Mouse (Mus musculus) limb, embryonic 14.5 days (tissue): ENCODE data around the gene Fgfr2. TPM values are rescaled to one million over a fixed set of nuclear protein-coding genes. Genes with fewer than 3 reads are reported as not detected.

Source experiments
- ATAC-seq: fragments of 200-750 bp; cut with Nextera tagmentation; 2 replicates; pipeline ENCODE4 v1.8.0; 2017; ENCODE audit warnings: low read depth, moderate number of reproducible peaks, moderate TSS enrichment; ENCODE audit not compliant: low FRiP score
- DNase-seq: peaks from one replicate; pipeline ENCODE4 v3.0.0-alpha.2; 2015; ENCODE audit warnings: low spot score
- H3K27ac ChIP-seq: fragments of 300-500 bp; sonication (generic); replicated peaks from 2 replicates; pipeline ENCODE4 v1.5.1; 2014; ENCODE audit warnings: low read depth, mild to moderate bottlenecking, low read length, moderate library complexity, mixed read lengths
- H3K27me3 ChIP-seq: fragments of 300-500 bp; sonication (generic); 2 replicates; pipeline ENCODE4 v1.6.1; 2014; ENCODE audit warnings: low read length, mixed read lengths; ENCODE audit not compliant: control insufficient read depth, insufficient read depth
- H3K36me3 ChIP-seq: fragments of 300-500 bp; sonication (generic); 2 replicates; pipeline ENCODE4 v1.6.1; 2014; ENCODE audit warnings: mild to moderate bottlenecking, low read length, moderate library complexity, mixed read lengths; ENCODE audit not compliant: control insufficient read depth, insufficient read depth
- H3K4me1 ChIP-seq: fragments of 300-500 bp; sonication (generic); 2 replicates; pipeline ENCODE4 v1.6.1; 2014; ENCODE audit warnings: antibody characterized with exemption, low read length, mixed read lengths; ENCODE audit not compliant: control insufficient read depth, insufficient read depth
- H3K4me2 ChIP-seq: fragments of 300-500 bp; sonication (generic); replicated peaks from 2 replicates; pipeline ENCODE4 v1.6.1; 2014; ENCODE audit warnings: low read depth, mild to moderate bottlenecking, low read length, moderate library complexity; ENCODE audit not compliant: severe bottlenecking
- H3K4me3 ChIP-seq: fragments of 300-500 bp; sonication (generic); replicated peaks from 2 replicates; pipeline ENCODE4 v1.5.1; 2014; ENCODE audit warnings: low read length
- H3K9ac ChIP-seq: fragments of 300-500 bp; sonication (generic); 2 replicates; pipeline ENCODE4 v1.6.1; 2014; ENCODE audit warnings: mild to moderate bottlenecking, low read depth, low read length, moderate library complexity; ENCODE audit not compliant: severe bottlenecking
- H3K9me3 ChIP-seq: fragments of 300-500 bp; sonication (generic); 2 replicates; pipeline ENCODE4 v1.6.1; 2016; ENCODE audit warnings: low read length; ENCODE audit not compliant: control insufficient read depth
- POLR2A ChIP-seq: fragments of 200-500 bp; IDR thresholded peaks from 2 replicates; pipeline ENCODE4 v1.8.0; 2012; ENCODE audit warnings: inconsistent platforms, mild to moderate bottlenecking, moderate library complexity, borderline replicate concordance; ENCODE audit not compliant: insufficient read depth, insufficient read length; ENCODE audit errors: extremely low read depth
- WGBS: fragments of 180-500 bp; shearing (Covaris S2); extraction: QIAGEN DNeasy Blood & Tissue Kit; methylation state at CpG from one replicate; pipeline ENCODE4 v1.1.7; 2014; 5-methylcytosine and 5-hydroxymethylcytosine counted together
- polyA plus RNA-seq, 2 experiments: library from polyadenylated mRNA; depleted of rRNA in 1 of 2; stranded (reverse) in 1 of 2; unstranded in 1 of 2; fragments of >200 nt; fragmentation: Nextera tagmentation in 1 of 2; extraction: Ambion mirVana in 1 of 2; gene quantifications; 2 replicates each; pipeline versions ENCODE4 v1.2.1 to v1.2.3; 2012 to 2014

Fgfr2 gene
- polyA plus RNA-seq, 2 experiments = 131 to 133 TPM

GRCm38 (mm10) chr7:132174296-132174695, 948.9 kb downstream of the Fgfr2 start:
- no peaks in the 10 kb centered on the region for H3K27me3 ChIP-seq
- H3K4me2 ChIP-seq = no peak overlapping the region
- H3K27ac ChIP-seq = no peak overlapping the region
- no peaks in the 10 kb centered on the region for H3K9me3 ChIP-seq
- ATAC-seq = no peak
- no peak for TF ChIP-seq POLR2A
- H3K4me3 ChIP-seq = no peak overlapping the region
- no peaks in the 10 kb centered on the region for H3K36me3 ChIP-seq
- DNase-seq = no peak
- 83% methylated on average over 2 of the region's 2 CpGs for WGBS
- H3K4me1 ChIP-seq = peaks cover 7% of the 10 kb centered on the region; the same call in 1 of the 2 replicates
- H3K9ac ChIP-seq = no peak overlapping the region

- no peak for ATAC-seq
- no peak for DNase-seq
- 84% methylated on average over 5 of the region's 5 CpGs for WGBS
- Histone ChIP-seq H3K4me3 (no peak overlapping the region), H3K27ac (no peak overlapping the region), H3K9ac (no peak overlapping the region), H3K27me3 (no peaks in the 10 kb centered on the region), H3K4me2 (no peak overlapping the region), H3K36me3 (no peaks in the 10 kb centered on the region), H3K4me1 (peaks cover 7% of the 10 kb centered on the region; the same call in 1 of the 2 replicates), H3K9me3 (no peaks in the 10 kb centered on the region)
- no peak for TF ChIP-seq POLR2A
Observed at GRCm38 (mm10) chr7:132172220-132172619, 950.9 kb downstream of the Fgfr2 start.

GRCm38 (mm10) chr7:132171716-132172115, 951.4 kb downstream of the Fgfr2 start:
- no peak overlapping the region for H3K9ac ChIP-seq
- H3K27me3 ChIP-seq = no peaks in the 10 kb centered on the region
- H3K27ac ChIP-seq = no peak overlapping the region
- H3K4me2 ChIP-seq = no peak overlapping the region
- no peaks in the 10 kb centered on the region for H3K36me3 ChIP-seq
- WGBS = 82% methylated on average over 5 of the region's 5 CpGs
- TF ChIP-seq POLR2A = no peak
- ATAC-seq (no peak), DNase-seq (no peak)
- H3K9me3 ChIP-seq = no peaks in the 10 kb centered on the region
- H3K4me1 ChIP-seq = peaks cover 7% of the 10 kb centered on the region; the same call in 1 of the 2 replicates
- no peak overlapping the region for H3K4me3 ChIP-seq

GRCm38 (mm10) chr7:132169419-132170169, 953.6 kb downstream of the Fgfr2 start:
- Histone ChIP-seq H3K9me3 (no peaks in the 10 kb centered on the region), H3K4me1 (peaks cover 12% of the 10 kb centered on the region; the same call in 1 of the 2 replicates), H3K36me3 (no peaks in the 10 kb centered on the region), H3K27me3 (no peaks in the 10 kb centered on the region), H3K4me3 (no peak overlapping the region), H3K4me2 (no peak overlapping the region), H3K9ac (no peak overlapping the region), H3K27ac (no peak overlapping the region)
- DNase-seq (peak; percentile 49), ATAC-seq (peak; percentile 47; the same call in 1 of the 2 replicates)
- 28% methylated on average over 7 of the region's 7 CpGs for WGBS
- no peak for TF ChIP-seq POLR2A

- H3K4me1 ChIP-seq = peaks cover 9% of the 10 kb centered on the region; the same call in 1 of the 2 replicates
- H3K4me2 ChIP-seq = no peak overlapping the region
- H3K4me3 ChIP-seq = no peak overlapping the region
- 73% methylated on average over 4 of the region's 4 CpGs for WGBS
- ATAC-seq (no peak), DNase-seq (no peak)
- no peak overlapping the region for H3K9ac ChIP-seq
- no peaks in the 10 kb centered on the region for H3K36me3 ChIP-seq
- H3K9me3 ChIP-seq = no peaks in the 10 kb centered on the region
- H3K27me3 ChIP-seq = no peaks in the 10 kb centered on the region
- H3K27ac ChIP-seq = no peak overlapping the region
- TF ChIP-seq POLR2A = no peak
Observed at GRCm38 (mm10) chr7:132167239-132167638, 955.9 kb downstream of the Fgfr2 start.
